Mouse (Mus musculus) spleen, adult 2 months (tissue): ENCODE results near the gene Trp53rka.

Experiments used
- CTCF ChIP-seq: fragments of 200-500 bp; IDR thresholded peaks from 2 replicates; pipeline ENCODE4 v1.5.1; 2011; ENCODE audit warnings: mild to moderate bottlenecking, inconsistent platforms; ENCODE audit not compliant: insufficient read depth, insufficient read length, insufficient replicate concordance; ENCODE audit errors: extremely low read depth
- POLR2A ChIP-seq: fragments of 200-500 bp; IDR thresholded peaks from 2 replicates; pipeline ENCODE4 v1.6.1; 2011; ENCODE audit warnings: low read depth, low read length, inconsistent platforms

- TF ChIP-seq POLR2A, result no peak
- no peak for TF ChIP-seq CTCF
Observed at GRCm38 (mm10) chr2:165509686-165510085, 16.6 kb upstream of the Trp53rka start.
